Mouse (Mus musculus) heart, postnatal 0 days (tissue): ENCODE measurements around the gene Tcaf3. TPM values are rescaled to one million over a fixed set of nuclear protein-coding genes. Genes with fewer than 3 reads are reported as not detected.

Experiments used
- ATAC-seq: fragments of 200-750 bp; cut with Nextera tagmentation; 2 replicates; pipeline ENCODE4 v1.8.0; 2017; ENCODE audit warnings: low read depth, moderate number of reproducible peaks, moderate library complexity; ENCODE audit not compliant: insufficient read depth
- DNase-seq: peaks from one replicate; pipeline ENCODE4 v3.0.0-alpha.2; 2016; ENCODE audit warnings: low spot score
- H3K27ac ChIP-seq: fragments of 300-500 bp; sonication (generic); 2 replicates; pipeline ENCODE4 v1.5.1; 2014; ENCODE audit warnings: low read depth, mild to moderate bottlenecking
- H3K27me3 ChIP-seq: fragments of 300-500 bp; sonication (generic); 2 replicates; pipeline ENCODE4 v1.6.1; 2014; ENCODE audit warnings: low read length, mixed read lengths; ENCODE audit not compliant: control insufficient read depth, insufficient read depth
- H3K36me3 ChIP-seq: fragments of 300-500 bp; sonication (generic); replicated peaks from 2 replicates; pipeline ENCODE4 v1.6.1; 2014; ENCODE audit warnings: low read length, mixed read lengths; ENCODE audit not compliant: control insufficient read depth, insufficient read depth
- H3K4me1 ChIP-seq: fragments of 300-500 bp; sonication (generic); 2 replicates; pipeline ENCODE4 v1.6.1; 2014; ENCODE audit warnings: antibody characterized with exemption; ENCODE audit not compliant: control insufficient read depth, insufficient read depth
- H3K4me2 ChIP-seq: fragments of 300-500 bp; sonication (generic); 2 replicates; pipeline ENCODE4 v1.6.1; 2014; ENCODE audit warnings: low read depth, mild to moderate bottlenecking, low read length, moderate library complexity
- H3K4me3 ChIP-seq: fragments of 300-500 bp; sonication (generic); 2 replicates; pipeline ENCODE4 v1.5.1; 2014; ENCODE audit warnings: low read depth, low read length
- H3K9ac ChIP-seq: fragments of 300-500 bp; sonication (generic); replicated peaks from 2 replicates; pipeline ENCODE4 v1.6.1; 2014; ENCODE audit warnings: low read depth, low read length, mixed read lengths
- H3K9me3 ChIP-seq: fragments of 300-500 bp; sonication (generic); replicated peaks from 2 replicates; pipeline ENCODE4 v1.6.1; 2016; ENCODE audit warnings: low read length; ENCODE audit not compliant: control insufficient read depth
- CTCF ChIP-seq: IDR thresholded peaks from 2 replicates; pipeline ENCODE4 v1.5.1; 2016; ENCODE audit warnings: antibody characterized with exemption, control low read depth, low read depth
- EP300 ChIP-seq: IDR thresholded peaks from 2 replicates; pipeline ENCODE4 v1.6.1; 2016; ENCODE audit warnings: antibody characterized with exemption, low read depth
- WGBS: fragments of 180-500 bp; shearing (Covaris S2); extraction: QIAGEN DNeasy Blood & Tissue Kit; methylation state at CpG from one replicate; pipeline ENCODE4 v1.1.7; 2014; 5-methylcytosine and 5-hydroxymethylcytosine counted together
- polyA plus RNA-seq: library from polyadenylated mRNA; unstranded; fragments of >200 nt; fragmentation: Nextera tagmentation; extraction: Ambion mirVana; gene quantifications from 2 replicates; pipeline ENCODE4 v1.2.1, GENCODE M21; 2015
- total RNA-seq: library from RNA; depleted of rRNA; stranded (reverse); fragments of >200 nt; gene quantifications from 2 replicates; pipeline ENCODE4 v1.2.3, GENCODE M21; 2014; ENCODE audit warnings: low replicate concordance

Gene Tcaf3
- total and polyA plus RNA-seq, 2 experiments from 2014 or later = not detected

GRCm38 (mm10) chr6:42610954-42611522 lies 13.5 kb upstream of the Tcaf3 start:
- no peak overlapping the region for H3K9ac ChIP-seq
- H3K4me2 ChIP-seq = no peak overlapping the region
- no peaks in the 10 kb centered on the region for H3K36me3 ChIP-seq
- no peak overlapping the region for H3K4me3 ChIP-seq
- H3K4me1 ChIP-seq = no peaks in the 10 kb centered on the region
- TF ChIP-seq EP300 = no peak
- no peak for TF ChIP-seq CTCF
- peak; percentile 14; the same call in 1 of the 2 replicates for ATAC-seq
- DNase-seq = peak; percentile 38
- no peaks in the 10 kb centered on the region for H3K9me3 ChIP-seq
- H3K27me3 ChIP-seq = no peaks in the 10 kb centered on the region
- WGBS = 17% methylated on average over 4 of the region's 4 CpGs
- no peak overlapping the region for H3K27ac ChIP-seq

DNA sequence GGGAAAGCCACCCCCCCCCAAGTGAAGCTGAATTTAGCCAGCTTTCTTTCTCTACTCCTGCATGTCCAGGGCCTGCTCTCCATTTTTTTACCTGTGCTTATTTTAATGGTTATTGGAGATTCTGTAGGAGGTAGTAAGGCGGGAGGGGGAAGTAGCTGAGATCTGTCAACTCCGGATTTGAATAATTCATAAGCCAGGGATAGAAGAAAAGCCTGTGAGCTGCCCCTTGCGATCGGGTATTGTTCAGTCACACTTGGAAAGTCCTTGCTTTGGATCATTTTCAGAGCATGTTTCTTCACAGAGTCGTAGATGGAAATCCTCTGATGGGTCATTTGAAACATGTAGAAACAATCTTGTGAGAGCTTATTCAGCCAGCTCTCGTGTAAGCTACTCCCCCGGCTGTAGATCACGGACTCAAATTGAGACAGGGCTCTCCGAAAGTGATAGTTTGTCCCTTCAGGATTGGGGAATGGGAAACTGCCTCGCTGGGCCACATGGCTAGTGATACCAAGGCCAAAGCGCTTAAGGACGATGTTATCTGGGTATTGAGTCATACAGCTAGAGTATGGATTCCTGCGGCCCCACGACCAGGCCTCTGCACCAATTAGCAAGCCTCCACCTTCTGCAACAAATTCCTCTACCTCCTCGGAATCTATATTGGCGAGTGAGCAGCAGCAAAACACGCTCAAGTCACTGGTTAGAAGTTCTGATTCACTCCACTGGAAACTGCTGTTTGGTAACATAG lies 4.2 kb downstream of the Tcaf3 start:
- TF ChIP-seq EP300 (no peak), CTCF (no peak)
- Histone ChIP-seq H3K4me1 (no peaks in the 10 kb centered on the region), H3K9ac (no peak overlapping the region), H3K27me3 (no peaks in the 10 kb centered on the region), H3K27ac (no peak overlapping the region), H3K4me2 (no peak overlapping the region), H3K36me3 (no peaks in the 10 kb centered on the region), H3K9me3 (no peaks in the 10 kb centered on the region), H3K4me3 (no peak overlapping the region)
- ATAC-seq (no peak), DNase-seq (no peak)
- WGBS = 64% methylated on average over 17 of the region's 17 CpGs

DNA sequence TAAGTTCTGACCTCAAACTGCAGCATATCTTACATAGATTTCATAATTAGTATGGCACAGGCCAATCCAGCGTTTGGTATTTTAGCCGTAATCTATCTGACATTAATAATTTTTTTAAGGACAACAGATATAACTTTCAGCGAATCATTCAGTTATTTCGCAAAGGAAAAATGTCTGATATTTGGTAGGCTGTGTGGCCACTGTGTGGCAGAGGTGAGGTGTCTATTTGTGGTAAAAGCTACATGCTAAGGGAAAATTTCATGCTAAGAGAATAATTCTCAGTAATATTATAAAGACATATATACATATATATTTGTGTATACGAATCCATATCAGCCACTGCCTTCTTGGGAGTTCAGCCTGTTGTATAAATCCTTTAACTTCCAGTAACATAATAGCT lies 10.9 kb downstream of the Tcaf3 start:
- WGBS = 70% methylated on average over 5 of the region's 5 CpGs
- H3K4me3 ChIP-seq = no peak overlapping the region
- H3K27ac ChIP-seq = no peak overlapping the region
- TF ChIP-seq EP300 (no peak), CTCF (no peak)
- DNase-seq = no peak
- no peak for ATAC-seq
- H3K4me2 ChIP-seq = no peak overlapping the region
- H3K27me3 ChIP-seq = no peaks in the 10 kb centered on the region
- no peaks in the 10 kb centered on the region for H3K36me3 ChIP-seq
- no peak overlapping the region for H3K9ac ChIP-seq
- H3K9me3 ChIP-seq = no peaks in the 10 kb centered on the region
- 0 out of 2 replicates have a peak, but pooled peaks cover 4% of the 10 kb centered on the region for H3K4me1 ChIP-seq

DNA sequence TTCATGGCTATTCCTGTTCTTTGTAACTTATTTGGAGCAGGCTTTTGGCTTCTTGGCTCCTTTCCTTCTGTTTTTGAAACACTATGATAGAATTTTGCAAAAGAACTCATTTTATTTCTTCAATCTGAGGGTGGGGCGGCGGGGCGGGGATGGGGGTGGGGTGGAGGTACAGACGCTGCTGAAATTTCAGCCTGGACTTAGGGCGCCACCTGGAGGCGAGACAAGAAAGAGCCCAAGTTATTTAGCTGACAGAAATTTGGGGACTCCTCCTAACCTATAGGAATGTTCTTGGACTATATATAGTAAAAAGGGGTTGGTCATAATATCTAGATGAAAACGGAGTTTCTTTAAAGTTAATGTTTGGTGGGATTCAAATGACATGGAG lies 14.0 kb downstream of the Tcaf3 start:
- no peak overlapping the region for H3K9ac ChIP-seq
- no peak for ATAC-seq
- H3K27ac ChIP-seq = no peak overlapping the region
- H3K4me2 ChIP-seq = peak overlapping the region; percentile 58
- H3K9me3 ChIP-seq = no peaks in the 10 kb centered on the region
- TF ChIP-seq CTCF (peak; percentile 58), EP300 (no peak)
- peak; percentile 21 for DNase-seq
- WGBS = 2% methylated on average over 7 of the region's 7 CpGs
- H3K27me3 ChIP-seq = no peaks in the 10 kb centered on the region
- 0 out of 2 replicates have a peak, but pooled peaks cover 4% of the 10 kb centered on the region for H3K4me1 ChIP-seq
- H3K36me3 ChIP-seq = no peaks in the 10 kb centered on the region
- peak overlapping the region; percentile 32 for H3K4me3 ChIP-seq

GRCm38 (mm10) chr6:42582741-42583487 lies 14.6 kb downstream of the Tcaf3 start:
- Histone ChIP-seq H3K4me1 (0 out of 2 replicates have a peak, but pooled peaks cover 4% of the 10 kb centered on the region), H3K27me3 (no peaks in the 10 kb centered on the region), H3K27ac (no peak overlapping the region), H3K9ac (no peak overlapping the region), H3K36me3 (no peaks in the 10 kb centered on the region), H3K4me3 (peak overlapping the region; percentile 32), H3K4me2 (peak overlapping the region; percentile 58), H3K9me3 (no peaks in the 10 kb centered on the region)
- 40% methylated on average over 9 of the region's 9 CpGs for WGBS
- DNase-seq (no peak), ATAC-seq (no peak)
- TF ChIP-seq EP300 (no peak), CTCF (no peak)
